Mouse (Mus musculus): ENCODE data around the gene Rabgap1l. TPM values are rescaled to one million over a fixed set of nuclear protein-coding genes. Genes with fewer than 3 reads are reported as not detected.

Rabgap1l gene
- total and polyA plus RNA-seq, 2 experiments from 2014 or later: 34.1 to 110 TPM

GRCm38 (mm10) chr1:160791381-160792155 is 1.4 kb downstream of the Rabgap1l start:
- Histone ChIP-seq H3K27me3 (ENCODE audit: insufficient read depth, low read length) (no peaks in the 10 kb centered on the region), H3K4me1 (ENCODE audit: insufficient read depth, low read length) (no peaks in the 10 kb centered on the region; the same call in 1 of the 2 replicates), H3K27ac (ENCODE audit: low read depth, low read length) (no peak overlapping the region; the same call in 1 of the 2 replicates), H3K36me3 (ENCODE audit: insufficient read depth, low read length) (no peaks in the 10 kb centered on the region), H3K9me3 (ENCODE audit: low read length) (no peaks in the 10 kb centered on the region), H3K9ac (replicated peaks; ENCODE audit: low read length, poor library complexity, severe bottlenecking) (peak overlapping the region; percentile 80), H3K4me2 (ENCODE audit: low read depth, low read length, poor library complexity, severe bottlenecking) (peak overlapping the region; percentile 96), H3K4me3 (ENCODE audit: low read depth, low read length) (peak overlapping the region; percentile 96)
- peak; percentile 5; the same call in 1 of the 2 replicates for ATAC-seq (ENCODE audit: low FRiP score)
- TF ChIP-seq CTCF (IDR thresholded peaks at IDR 0.05): no peak
- 9% methylated on average over 20 of the region's 20 CpGs for WGBS
- no peak for DNase-seq (ENCODE audit: low spot score)

- ATAC-seq (ENCODE audit: low FRiP score): no peak
- no peak overlapping the region for H3K27ac ChIP-seq (ENCODE audit: low read depth, low read length)
Observed at GRCm38 (mm10) chr1:160790630-160791029, 2.4 kb downstream of the Rabgap1l start.

GRCm38 (mm10) chr1:160789876-160790275 is 3.1 kb downstream of the Rabgap1l start:
- no peak for ATAC-seq (ENCODE audit: low FRiP score)
- H3K4me1 ChIP-seq (ENCODE audit: insufficient read depth, low read length): no peaks in the 10 kb centered on the region; the same call in 1 of the 2 replicates
- H3K9ac ChIP-seq (replicated peaks; ENCODE audit: low read length, poor library complexity, severe bottlenecking): no peak overlapping the region
- no peaks in the 10 kb centered on the region for H3K36me3 ChIP-seq (ENCODE audit: insufficient read depth, low read length)
- no peak overlapping the region for H3K4me2 ChIP-seq (ENCODE audit: low read depth, low read length, poor library complexity, severe bottlenecking)
- peak; percentile 39; the same call in 1 of the 2 replicates for TF ChIP-seq CTCF (IDR thresholded peaks at IDR 0.05)
- 82% methylated on average over 3 of the region's 3 CpGs for WGBS
- H3K27ac ChIP-seq (ENCODE audit: low read depth, low read length): no peak overlapping the region
- no peak for DNase-seq (ENCODE audit: low spot score)
- no peaks in the 10 kb centered on the region for H3K9me3 ChIP-seq (ENCODE audit: low read length)
- no peaks in the 10 kb centered on the region for H3K27me3 ChIP-seq (ENCODE audit: insufficient read depth, low read length)
- no peak overlapping the region for H3K4me3 ChIP-seq (ENCODE audit: low read depth, low read length)

More at GRCm38 (mm10) chr1:160790630-160791029, 2.4 kb downstream of the Rabgap1l start:
- DNase-seq (ENCODE audit: low spot score): no peak
- TF ChIP-seq CTCF (IDR thresholded peaks at IDR 0.05): peak; percentile 34; the same call in 1 of the 2 replicates
- no peak overlapping the region for H3K4me2 ChIP-seq (ENCODE audit: low read depth, low read length, poor library complexity, severe bottlenecking)
- H3K27me3 ChIP-seq (ENCODE audit: insufficient read depth, low read length): no peaks in the 10 kb centered on the region
- no peaks in the 10 kb centered on the region; the same call in 1 of the 2 replicates for H3K4me1 ChIP-seq (ENCODE audit: insufficient read depth, low read length)
- H3K36me3 ChIP-seq (ENCODE audit: insufficient read depth, low read length): no peaks in the 10 kb centered on the region
- H3K9me3 ChIP-seq (ENCODE audit: low read length): no peaks in the 10 kb centered on the region
- H3K9ac ChIP-seq (replicated peaks; ENCODE audit: low read length, poor library complexity, severe bottlenecking): no peak overlapping the region
- H3K4me3 ChIP-seq (ENCODE audit: low read depth, low read length): no peak overlapping the region

DNA sequence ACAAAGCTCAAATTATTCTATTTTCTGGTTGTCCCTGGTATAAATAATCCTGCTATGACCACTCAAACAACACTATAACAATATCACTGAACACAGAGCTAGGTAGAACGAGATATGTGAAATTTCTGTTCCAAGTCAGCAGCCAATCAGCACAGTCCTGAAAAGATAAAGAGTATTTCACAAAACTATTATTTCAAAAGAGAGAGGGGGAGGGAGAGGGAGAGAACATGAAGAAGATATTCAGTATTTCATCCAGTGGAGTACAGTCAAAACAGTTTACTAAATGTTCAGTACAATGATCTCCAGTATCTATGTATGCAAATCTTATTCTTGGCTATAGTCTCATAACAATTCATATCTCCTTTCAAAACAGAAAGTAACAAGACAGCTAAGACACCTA is 5.1 kb downstream of the Rabgap1l start:
- Histone ChIP-seq H3K9ac (replicated peaks; ENCODE audit: low read length, poor library complexity, severe bottlenecking) (no peak overlapping the region), H3K27ac (ENCODE audit: low read depth, low read length) (no peak overlapping the region), H3K4me2 (ENCODE audit: low read depth, low read length, poor library complexity, severe bottlenecking) (no peak overlapping the region), H3K4me1 (ENCODE audit: insufficient read depth, low read length) (no peaks in the 10 kb centered on the region; the same call in 1 of the 2 replicates), H3K4me3 (ENCODE audit: low read depth, low read length) (no peak overlapping the region), H3K27me3 (ENCODE audit: insufficient read depth, low read length) (no peaks in the 10 kb centered on the region), H3K9me3 (ENCODE audit: low read length) (no peaks in the 10 kb centered on the region), H3K36me3 (ENCODE audit: insufficient read depth, low read length) (no peaks in the 10 kb centered on the region)
- 84% methylated on average over 1 of the region's 1 CpGs for WGBS
- ATAC-seq (ENCODE audit: low FRiP score) (no peak), DNase-seq (ENCODE audit: low spot score) (no peak)
- TF ChIP-seq CTCF (IDR thresholded peaks at IDR 0.05): no peak

DNA sequence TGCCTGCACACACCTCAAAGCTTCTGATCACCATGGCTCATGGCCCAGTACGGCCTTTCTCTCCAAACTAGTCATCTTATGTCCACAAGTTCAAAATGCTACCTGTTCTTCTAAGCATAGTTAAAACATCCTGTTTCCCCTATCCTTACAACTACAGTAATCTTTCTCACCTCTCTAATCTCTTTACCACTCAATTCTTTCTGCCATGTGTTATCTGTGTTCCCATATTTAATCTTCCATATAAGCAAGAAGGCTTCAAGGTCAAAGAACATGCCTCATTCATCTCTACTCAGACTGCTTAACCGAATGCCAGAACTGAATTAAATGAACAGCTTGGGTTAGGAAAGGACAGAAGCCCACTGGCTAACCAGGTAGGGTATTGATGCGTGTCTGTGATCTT is 5.8 kb downstream of the Rabgap1l start:
- Histone ChIP-seq H3K9ac (replicated peaks; ENCODE audit: low read length, poor library complexity, severe bottlenecking) (no peak overlapping the region), H3K4me2 (ENCODE audit: low read depth, low read length, poor library complexity, severe bottlenecking) (no peak overlapping the region), H3K4me3 (ENCODE audit: low read depth, low read length) (no peak overlapping the region), H3K9me3 (ENCODE audit: low read length) (no peaks in the 10 kb centered on the region), H3K27ac (ENCODE audit: low read depth, low read length) (no peak overlapping the region), H3K36me3 (ENCODE audit: insufficient read depth, low read length) (no peaks in the 10 kb centered on the region), H3K27me3 (ENCODE audit: insufficient read depth, low read length) (no peaks in the 10 kb centered on the region), H3K4me1 (ENCODE audit: insufficient read depth, low read length) (no peaks in the 10 kb centered on the region; the same call in 1 of the 2 replicates)
- ATAC-seq (ENCODE audit: low FRiP score) (no peak), DNase-seq (ENCODE audit: low spot score) (no peak)
- TF ChIP-seq CTCF (IDR thresholded peaks at IDR 0.05): no peak
- 82% methylated on average over 3 of the region's 3 CpGs for WGBS

- Histone ChIP-seq H3K27me3 (ENCODE audit: insufficient read depth, low read length) (no peaks in the 10 kb centered on the region), H3K9ac (replicated peaks; ENCODE audit: low read length, poor library complexity, severe bottlenecking) (no peak overlapping the region), H3K9me3 (ENCODE audit: low read length) (no peaks in the 10 kb centered on the region), H3K27ac (ENCODE audit: low read depth, low read length) (no peak overlapping the region), H3K4me2 (ENCODE audit: low read depth, low read length, poor library complexity, severe bottlenecking) (no peak overlapping the region), H3K4me1 (ENCODE audit: insufficient read depth, low read length) (no peaks in the 10 kb centered on the region; the same call in 1 of the 2 replicates), H3K4me3 (ENCODE audit: low read depth, low read length) (no peak overlapping the region), H3K36me3 (ENCODE audit: insufficient read depth, low read length) (no peaks in the 10 kb centered on the region)
- DNase-seq (ENCODE audit: low spot score): no peak
- WGBS: 87% methylated on average over 3 of the region's 3 CpGs
- no peak for TF ChIP-seq CTCF (IDR thresholded peaks at IDR 0.05)
- ATAC-seq (ENCODE audit: low FRiP score): no peak
Observed at GRCm38 (mm10) chr1:160786571-160786970, 6.4 kb downstream of the Rabgap1l start.
